Mouse (Mus musculus) limb, embryonic 14.5 days (tissue): ENCODE measurements around the gene Ccser1. TPM values are rescaled to one million over a fixed set of nuclear protein-coding genes. Genes with fewer than 3 reads are reported as not detected.

Experiments
- ATAC-seq: fragments of 200-750 bp; cut with Nextera tagmentation; 2 replicates; pipeline ENCODE4 v1.8.0; 2017; ENCODE audit warnings: low read depth, moderate number of reproducible peaks, moderate TSS enrichment; ENCODE audit not compliant: low FRiP score
- DNase-seq: peaks from one replicate; pipeline ENCODE4 v3.0.0-alpha.2; 2015; ENCODE audit warnings: low spot score
- H3K27ac ChIP-seq: fragments of 300-500 bp; sonication (generic); replicated peaks from 2 replicates; pipeline ENCODE4 v1.5.1; 2014; ENCODE audit warnings: low read depth, mild to moderate bottlenecking, low read length, moderate library complexity, mixed read lengths
- H3K27me3 ChIP-seq: fragments of 300-500 bp; sonication (generic); 2 replicates; pipeline ENCODE4 v1.6.1; 2014; ENCODE audit warnings: low read length, mixed read lengths; ENCODE audit not compliant: control insufficient read depth, insufficient read depth
- H3K36me3 ChIP-seq: fragments of 300-500 bp; sonication (generic); 2 replicates; pipeline ENCODE4 v1.6.1; 2014; ENCODE audit warnings: mild to moderate bottlenecking, low read length, moderate library complexity, mixed read lengths; ENCODE audit not compliant: control insufficient read depth, insufficient read depth
- H3K4me1 ChIP-seq: fragments of 300-500 bp; sonication (generic); 2 replicates; pipeline ENCODE4 v1.6.1; 2014; ENCODE audit warnings: antibody characterized with exemption, low read length, mixed read lengths; ENCODE audit not compliant: control insufficient read depth, insufficient read depth
- H3K4me2 ChIP-seq: fragments of 300-500 bp; sonication (generic); replicated peaks from 2 replicates; pipeline ENCODE4 v1.6.1; 2014; ENCODE audit warnings: low read depth, mild to moderate bottlenecking, low read length, moderate library complexity; ENCODE audit not compliant: severe bottlenecking
- H3K4me3 ChIP-seq: fragments of 300-500 bp; sonication (generic); replicated peaks from 2 replicates; pipeline ENCODE4 v1.5.1; 2014; ENCODE audit warnings: low read length
- H3K9ac ChIP-seq: fragments of 300-500 bp; sonication (generic); 2 replicates; pipeline ENCODE4 v1.6.1; 2014; ENCODE audit warnings: mild to moderate bottlenecking, low read depth, low read length, moderate library complexity; ENCODE audit not compliant: severe bottlenecking
- H3K9me3 ChIP-seq: fragments of 300-500 bp; sonication (generic); 2 replicates; pipeline ENCODE4 v1.6.1; 2016; ENCODE audit warnings: low read length; ENCODE audit not compliant: control insufficient read depth
- POLR2A ChIP-seq: fragments of 200-500 bp; IDR thresholded peaks from 2 replicates; pipeline ENCODE4 v1.8.0; 2012; ENCODE audit warnings: inconsistent platforms, mild to moderate bottlenecking, moderate library complexity, borderline replicate concordance; ENCODE audit not compliant: insufficient read depth, insufficient read length; ENCODE audit errors: extremely low read depth
- WGBS: fragments of 180-500 bp; shearing (Covaris S2); extraction: QIAGEN DNeasy Blood & Tissue Kit; methylation state at CpG from one replicate; pipeline ENCODE4 v1.1.7; 2014; 5-methylcytosine and 5-hydroxymethylcytosine counted together
- polyA plus RNA-seq, 2 experiments: library from polyadenylated mRNA; depleted of rRNA in 1 of 2; stranded (reverse) in 1 of 2; unstranded in 1 of 2; fragments of >200 nt; fragmentation: Nextera tagmentation in 1 of 2; extraction: Ambion mirVana in 1 of 2; gene quantifications; 2 replicates each; pipeline versions ENCODE4 v1.2.1 to v1.2.3; 2012 to 2014

The Ccser1 gene
- polyA plus RNA-seq, 2 experiments: 5.9 to 6.6 TPM

GRCm38 (mm10) chr6:62066363-62067023, 886.4 kb downstream of the Ccser1 start:
- no peak for TF ChIP-seq POLR2A
- no peak for DNase-seq

GRCm38 (mm10) chr6:62067024-62067380, 886.9 kb downstream of the Ccser1 start:
- no peaks in the 10 kb centered on the region for H3K9me3 ChIP-seq
- no peaks in the 10 kb centered on the region for H3K36me3 ChIP-seq
- no peak for ATAC-seq
- no peaks in the 10 kb centered on the region for H3K27me3 ChIP-seq
- H3K9ac ChIP-seq: no peak overlapping the region
- no peak overlapping the region for H3K4me2 ChIP-seq
- no peak overlapping the region for H3K4me3 ChIP-seq
- TF ChIP-seq POLR2A: no peak
- H3K27ac ChIP-seq: no peak overlapping the region
- 80% methylated on average over 4 of the region's 4 CpGs for WGBS
- no peaks in the 10 kb centered on the region for H3K4me1 ChIP-seq
- DNase-seq: no peak

More at GRCm38 (mm10) chr6:62066363-62067023, 886.4 kb downstream of the Ccser1 start:
- Histone ChIP-seq H3K9me3 (no peaks in the 10 kb centered on the region), H3K4me2 (no peak overlapping the region), H3K9ac (no peak overlapping the region), H3K4me3 (no peak overlapping the region), H3K27ac (no peak overlapping the region), H3K27me3 (no peaks in the 10 kb centered on the region), H3K4me1 (no peaks in the 10 kb centered on the region), H3K36me3 (no peaks in the 10 kb centered on the region)
- WGBS: 68% methylated on average over 6 of the region's 6 CpGs
- no peak for ATAC-seq

DNA sequence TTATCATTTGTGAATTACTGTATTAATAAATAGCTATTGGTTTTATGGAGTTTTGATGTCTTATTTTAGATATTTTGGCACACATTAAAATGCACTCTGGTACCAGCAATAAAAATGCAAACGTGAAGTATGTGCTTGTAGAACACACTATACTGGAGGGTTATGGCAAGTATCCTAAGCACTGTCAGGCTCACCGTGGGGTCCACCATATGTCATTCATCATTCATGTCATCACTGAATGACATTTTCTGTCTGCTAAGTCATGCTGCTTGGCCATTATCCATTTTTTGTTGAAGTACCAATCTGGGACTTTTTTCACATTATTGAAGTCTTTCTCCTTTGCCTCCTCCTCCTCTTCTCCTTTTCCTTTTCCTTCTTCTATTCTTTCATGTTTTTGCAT, 925.3 kb downstream of the Ccser1 start:
- TF ChIP-seq POLR2A: no peak
- H3K9me3 ChIP-seq: no peaks in the 10 kb centered on the region
- no peaks in the 10 kb centered on the region for H3K27me3 ChIP-seq
- no peak overlapping the region for H3K9ac ChIP-seq
- no peak overlapping the region for H3K4me3 ChIP-seq
- H3K4me1 ChIP-seq: no peaks in the 10 kb centered on the region
- H3K4me2 ChIP-seq: no peak overlapping the region
- DNase-seq: no peak
- ATAC-seq: no peak
- H3K36me3 ChIP-seq: no peaks in the 10 kb centered on the region
- no peak overlapping the region for H3K27ac ChIP-seq
- WGBS: 60% methylated on average over 2 of the region's 2 CpGs

DNA sequence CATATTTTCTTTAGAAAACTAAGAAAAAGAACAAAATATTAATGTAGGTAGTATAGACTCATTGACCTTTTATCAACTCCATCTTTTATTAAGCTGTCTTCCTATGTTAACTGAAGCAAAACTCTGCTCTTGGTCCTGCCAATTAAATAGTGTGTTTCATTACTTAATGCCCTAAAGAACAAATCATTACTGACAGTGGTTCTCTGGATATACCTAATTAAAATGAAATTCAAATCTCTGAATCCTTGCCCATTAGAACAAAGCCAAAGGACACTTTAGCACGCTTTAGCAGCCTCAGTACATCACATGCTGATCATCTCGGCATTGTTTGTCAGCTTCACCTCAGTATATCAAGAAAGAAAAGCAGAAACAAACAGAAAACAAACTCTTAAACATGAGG, 952.4 kb downstream of the Ccser1 start:
- Histone ChIP-seq H3K4me3 (no peak overlapping the region), H3K9me3 (no peaks in the 10 kb centered on the region), H3K4me2 (no peak overlapping the region), H3K9ac (no peak overlapping the region), H3K27me3 (no peaks in the 10 kb centered on the region), H3K36me3 (no peaks in the 10 kb centered on the region), H3K27ac (no peak overlapping the region), H3K4me1 (no peaks in the 10 kb centered on the region)
- TF ChIP-seq POLR2A: no peak
- DNase-seq: no peak
- ATAC-seq: no peak
- 80% methylated on average over 2 of the region's 2 CpGs for WGBS

- no peak for ATAC-seq
- H3K27ac ChIP-seq: no peak overlapping the region
- H3K4me1 ChIP-seq: no peaks in the 10 kb centered on the region
- no peak overlapping the region for H3K4me2 ChIP-seq
- H3K4me3 ChIP-seq: no peak overlapping the region
- TF ChIP-seq POLR2A: no peak
- H3K9me3 ChIP-seq: no peaks in the 10 kb centered on the region
- H3K9ac ChIP-seq: no peak overlapping the region
- H3K27me3 ChIP-seq: no peaks in the 10 kb centered on the region
- H3K36me3 ChIP-seq: no peaks in the 10 kb centered on the region
- no peak for DNase-seq
Measured at GRCm38 (mm10) chr6:62160320-62160719, 980.2 kb downstream of the Ccser1 start.

DNA sequence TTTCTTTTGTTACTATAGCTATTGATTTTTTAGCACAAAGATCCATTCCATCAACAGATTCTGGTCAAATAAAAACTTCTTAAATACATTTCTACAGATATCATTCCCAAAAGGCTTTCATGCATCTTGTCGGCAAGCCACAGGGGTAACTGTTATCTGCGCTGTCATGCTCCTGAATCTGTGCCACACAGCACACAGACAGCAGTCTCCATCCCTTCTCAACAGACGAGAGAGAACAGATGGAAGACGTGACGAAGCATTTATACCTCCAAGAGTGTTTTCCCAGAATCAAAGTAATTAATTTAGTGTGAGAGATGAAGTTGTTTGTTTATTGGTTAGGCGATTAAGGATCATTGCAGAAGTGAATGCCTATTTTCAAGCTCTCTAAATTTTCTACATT, 982.5 kb downstream of the Ccser1 start:
- no peak overlapping the region for H3K4me2 ChIP-seq
- no peak overlapping the region for H3K27ac ChIP-seq
- DNase-seq (no peak), ATAC-seq (no peak)
- no peaks in the 10 kb centered on the region for H3K36me3 ChIP-seq
- no peaks in the 10 kb centered on the region for H3K9me3 ChIP-seq
- 74% methylated on average over 6 of the region's 6 CpGs for WGBS
- no peak overlapping the region for H3K9ac ChIP-seq
- no peak for TF ChIP-seq POLR2A
- H3K4me1 ChIP-seq: no peaks in the 10 kb centered on the region
- H3K4me3 ChIP-seq: no peak overlapping the region
- H3K27me3 ChIP-seq: no peaks in the 10 kb centered on the region
